Mouse (Mus musculus) T-helper 1 cell (primary cell): ENCODE data around the gene Adgrl3.

Experiments
- in situ Hi-C: fragments of 300-600 bp; cut with MboI, MseI; formaldehyde crosslinking; loops from one replicate; pipeline ENCODE4 v1.15.1; 2025; ENCODE audit warnings: high pct_unique_total_duplicates

Gene Adgrl3

DNA sequence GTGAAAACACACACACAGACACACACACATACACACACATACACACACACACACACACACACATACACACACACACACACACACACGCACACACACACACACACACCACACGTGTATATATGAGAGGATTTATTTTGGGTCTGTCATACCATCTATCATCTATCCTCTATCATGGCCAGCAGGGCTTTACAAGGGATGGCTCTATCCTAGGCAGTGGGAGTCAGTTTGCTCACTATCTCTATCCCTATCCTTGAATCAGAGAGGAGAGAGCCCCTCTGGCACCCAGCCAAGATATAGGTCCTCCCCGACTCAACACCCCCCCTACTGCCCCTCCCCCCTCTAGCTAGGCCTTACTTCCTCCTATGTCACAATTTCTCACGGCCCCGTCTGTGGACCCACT, 625.6 kb downstream of the Adgrl3 start:
- in situ Hi-C loops = no loop called here

GRCm38 (mm10) chr5:81653941-81654340, 634.0 kb downstream of the Adgrl3 start:
- in situ Hi-C loops = no loop called here

- in situ Hi-C loops = no loop called here
These were observed 641.9 kb downstream of the Adgrl3 start for GRCm38 (mm10) chr5:81661611-81662390.

- in situ Hi-C loops = no loop called here
These were observed 651.1 kb downstream of the Adgrl3 start for GRCm38 (mm10) chr5:81671025-81671424.

DNA sequence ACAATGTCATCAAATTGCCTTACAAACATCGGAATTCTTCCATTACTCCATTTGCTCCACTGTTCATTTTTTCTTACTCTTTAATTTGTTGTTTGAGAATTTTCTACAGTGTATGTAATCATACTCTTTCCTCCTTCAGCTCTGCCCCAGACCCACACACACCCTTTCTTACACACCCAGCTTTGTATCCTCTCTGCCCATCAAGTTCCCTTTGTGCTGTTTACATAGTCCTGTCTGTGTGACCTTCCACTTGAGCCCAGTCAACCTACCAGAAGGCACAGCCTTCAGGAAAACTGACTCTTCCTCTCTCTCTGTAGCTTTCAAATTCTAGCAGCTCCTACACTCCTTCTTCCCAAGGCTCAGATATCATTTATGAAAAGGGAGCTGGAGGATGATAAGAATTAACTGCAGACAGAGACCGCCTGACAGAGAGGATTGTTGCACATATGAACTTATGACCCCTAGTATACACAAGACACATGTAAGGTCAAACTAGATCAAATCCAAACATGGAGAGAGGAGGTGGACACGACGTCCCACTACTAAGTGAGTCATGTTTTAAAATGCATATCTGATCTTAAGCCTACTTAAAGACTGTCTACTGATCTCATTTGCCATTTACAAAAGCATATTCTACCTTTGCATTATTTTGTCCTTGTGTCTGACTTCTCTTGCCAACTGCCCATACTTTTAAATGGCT, 654.5 kb downstream of the Adgrl3 start:
- in situ Hi-C loops = no loop called here

- in situ Hi-C loops = no loop called here
These were observed 655.0 kb downstream of the Adgrl3 start for GRCm38 (mm10) chr5:81674975-81675371.

GRCm38 (mm10) chr5:81676896-81677295, 657.0 kb downstream of the Adgrl3 start:
- in situ Hi-C loops = no loop called here

- in situ Hi-C loops = no loop called here
These were observed 666.3 kb downstream of the Adgrl3 start for GRCm38 (mm10) chr5:81686206-81686605.

DNA sequence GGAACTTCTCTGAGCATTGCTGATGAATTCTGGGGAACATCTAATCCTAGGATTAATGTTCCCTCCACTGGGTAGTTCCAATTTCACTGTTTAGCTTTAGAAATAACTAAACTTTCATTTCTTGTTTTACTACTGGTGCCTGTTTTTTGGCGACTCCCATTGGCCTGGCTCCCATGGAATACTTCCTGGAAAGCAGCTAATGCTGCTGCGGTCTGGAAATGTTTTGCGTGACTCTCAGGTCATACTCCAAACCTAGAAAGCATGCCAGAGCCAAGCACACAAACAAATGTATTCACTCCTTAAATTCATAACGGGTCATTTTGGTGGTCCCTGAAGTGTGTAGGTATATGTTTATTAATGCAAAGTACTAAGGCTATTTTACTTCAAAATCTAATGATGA, 666.9 kb downstream of the Adgrl3 start:
- in situ Hi-C loops = no loop called here

DNA sequence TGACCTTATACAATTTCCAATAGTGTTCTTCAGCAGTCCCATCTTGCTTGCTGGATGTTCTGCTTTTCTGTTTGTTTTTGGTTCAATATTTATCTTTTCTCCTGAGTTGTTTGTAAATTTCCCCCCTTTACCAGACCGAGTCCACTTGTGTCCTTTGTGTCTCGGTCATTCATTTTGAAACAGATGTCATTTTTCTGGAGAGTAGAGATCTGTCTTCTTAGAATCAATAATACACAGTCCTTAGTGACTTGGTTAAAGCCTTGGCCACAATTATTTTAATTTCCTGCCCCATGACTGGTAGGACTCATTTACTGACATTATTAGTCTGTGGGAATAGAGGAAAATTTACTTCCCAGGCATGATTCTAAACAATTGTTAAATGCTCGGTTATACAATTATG, 709.7 kb downstream of the Adgrl3 start:
- in situ Hi-C loops = no loop called here

DNA sequence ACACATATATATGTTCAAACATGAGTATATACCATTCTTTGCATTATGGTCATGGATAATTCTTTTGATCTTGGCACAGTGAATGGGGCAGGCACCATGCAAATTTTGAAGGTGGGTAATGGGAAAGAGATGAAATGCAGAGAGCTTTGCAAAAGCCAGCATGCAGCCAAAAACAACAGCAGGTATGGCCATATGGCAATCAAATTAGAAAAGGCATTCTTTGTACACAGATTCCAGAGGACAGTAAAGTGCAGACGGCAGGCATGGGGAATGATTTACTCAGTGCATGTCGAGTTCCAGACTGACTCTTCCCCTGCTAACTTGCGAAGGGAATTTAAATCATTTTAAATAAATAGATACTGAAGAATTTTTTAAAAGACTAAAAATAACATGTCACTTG, 716.1 kb downstream of the Adgrl3 start:
- in situ Hi-C loops = no loop called here

DNA sequence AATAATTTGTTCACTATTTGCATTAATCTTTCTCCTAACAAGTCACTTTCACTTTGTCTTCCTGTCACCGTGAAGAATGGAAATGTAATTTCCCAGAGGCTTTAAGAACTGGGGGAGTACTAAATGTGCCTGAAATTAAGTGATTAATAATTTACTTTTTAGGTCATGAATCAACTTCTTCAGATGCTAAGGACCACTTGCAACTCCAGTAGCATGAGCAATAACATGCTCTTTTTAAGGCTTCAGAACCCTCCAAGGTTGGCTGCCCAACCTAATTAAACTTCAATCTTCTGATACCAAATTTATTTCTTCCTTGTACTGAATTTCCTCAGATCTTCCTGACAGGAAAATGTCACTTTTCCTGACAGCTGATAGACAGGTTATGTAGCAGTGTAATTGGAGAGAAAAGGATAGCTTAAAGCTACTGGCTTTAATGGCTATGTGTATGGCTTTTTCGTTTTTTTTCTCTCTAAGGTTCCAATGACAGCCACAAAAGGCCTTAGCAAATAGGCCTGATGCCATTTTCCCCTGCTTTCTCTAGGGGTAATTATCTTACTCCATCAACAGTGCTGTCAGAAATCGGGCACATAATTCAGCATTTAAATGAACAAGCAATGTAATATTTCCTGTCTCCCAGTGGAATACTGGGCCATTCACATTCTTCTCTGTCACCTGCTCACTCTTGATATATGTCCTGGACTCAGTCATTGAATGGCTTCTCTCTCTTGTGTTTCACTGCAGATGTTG, 718.5 kb downstream of the Adgrl3 start:
- in situ Hi-C loops = no loop called here

DNA sequence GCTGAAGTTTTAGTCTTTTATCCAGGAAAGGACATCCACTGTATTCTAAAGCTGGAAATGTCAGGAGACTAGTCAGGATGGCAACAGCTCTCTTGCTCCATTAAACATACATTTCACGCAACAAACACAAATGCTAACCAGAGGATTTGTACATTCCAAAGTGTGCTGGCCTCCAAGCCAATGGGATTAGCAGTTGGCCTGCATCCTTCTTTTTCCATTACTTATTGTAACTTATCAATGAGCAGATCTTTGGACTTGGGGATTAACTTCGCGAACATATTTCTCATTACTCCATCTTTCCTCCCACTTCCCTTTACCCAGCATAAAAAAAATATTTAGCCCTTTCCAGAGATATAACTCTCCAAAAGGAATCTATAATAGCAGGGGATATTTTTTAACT, 732.5 kb downstream of the Adgrl3 start:
- in situ Hi-C loops = no loop called here

DNA sequence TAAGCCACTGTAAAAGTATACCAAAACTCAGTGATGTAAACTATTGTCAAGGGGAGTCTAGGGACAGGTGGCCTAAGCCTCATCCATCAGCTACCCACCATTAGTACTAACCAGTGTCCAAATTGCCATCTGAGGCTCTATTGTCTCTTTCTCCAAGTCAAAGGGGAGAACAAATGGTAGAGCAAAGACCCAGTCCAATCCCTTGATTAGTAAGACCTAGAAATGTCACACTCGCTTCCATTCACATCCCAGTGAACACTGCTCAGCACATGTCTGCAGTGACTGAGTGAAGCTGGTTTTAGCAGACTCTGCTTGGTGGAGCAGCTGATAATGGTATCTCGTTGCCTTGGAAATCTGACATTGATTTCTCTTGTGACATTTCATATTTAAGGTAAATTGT, 735.8 kb downstream of the Adgrl3 start:
- in situ Hi-C loops = no loop called here

- in situ Hi-C loops = no loop called here
These were observed 737.3 kb downstream of the Adgrl3 start for GRCm38 (mm10) chr5:81757093-81757725.

DNA sequence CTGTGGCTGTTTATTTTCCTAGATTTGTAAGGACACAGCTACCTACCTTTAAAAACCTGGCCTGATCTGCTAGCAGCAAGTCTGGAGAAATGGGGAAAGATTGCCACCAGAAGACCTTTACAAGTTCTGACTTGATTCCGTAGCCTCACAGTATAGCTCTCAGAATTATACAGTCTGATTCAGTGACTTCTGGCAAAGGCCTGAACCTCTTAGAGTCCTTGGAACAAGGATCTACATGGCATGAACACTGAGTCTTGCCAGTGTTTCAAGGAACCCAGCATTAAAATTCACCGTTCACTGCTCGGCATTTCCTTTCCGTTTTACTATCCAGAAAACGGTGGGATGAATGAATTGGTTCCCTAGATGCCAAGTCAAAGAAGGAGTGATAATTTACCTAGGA, 756.3 kb downstream of the Adgrl3 start:
- in situ Hi-C loops = no loop called here

DNA sequence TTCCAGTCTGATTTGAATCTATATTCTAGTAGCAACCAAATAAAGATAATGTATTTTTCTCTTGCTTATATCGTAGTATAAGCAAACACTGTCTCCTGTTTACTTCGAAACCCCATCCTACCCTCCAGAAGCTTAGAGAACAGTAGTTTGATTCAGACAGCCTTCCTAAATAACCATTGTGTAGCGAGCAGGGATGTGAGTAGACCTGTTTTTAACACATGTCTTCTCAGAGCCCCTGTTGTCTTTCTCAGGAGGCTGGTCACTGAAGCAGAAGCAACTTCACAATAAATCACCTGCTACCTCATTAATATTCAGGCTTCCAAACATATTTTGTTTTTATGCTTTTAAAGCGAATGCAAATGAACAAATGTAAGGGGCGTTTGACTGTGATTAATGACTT, 756.8 kb downstream of the Adgrl3 start:
- in situ Hi-C loops = no loop called here

DNA sequence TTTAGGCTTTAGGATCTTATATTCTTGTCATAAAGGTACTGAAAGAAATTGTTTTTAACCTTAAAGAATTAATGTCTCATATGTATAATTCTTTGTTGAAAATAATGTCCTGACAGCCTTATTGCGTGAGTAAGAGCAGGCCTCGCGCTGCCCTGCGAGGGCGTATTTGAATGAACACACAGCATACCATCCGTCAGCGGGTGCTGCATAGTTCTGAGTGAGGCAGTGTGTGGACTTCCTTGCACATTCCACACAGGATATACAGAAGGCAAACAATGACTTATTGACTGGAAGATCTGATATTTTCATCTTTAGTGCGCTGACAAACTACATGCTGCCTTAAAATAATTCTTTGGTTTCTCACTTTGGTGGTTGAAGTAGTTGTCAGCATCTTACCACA, 764.8 kb downstream of the Adgrl3 start:
- in situ Hi-C loops = no loop called here

- in situ Hi-C loops = no loop called here
These were observed 770.8 kb downstream of the Adgrl3 start for GRCm38 (mm10) chr5:81790710-81791109.

- in situ Hi-C loops = no loop called here
These were observed 774.2 kb downstream of the Adgrl3 start for GRCm38 (mm10) chr5:81794125-81794524.

DNA sequence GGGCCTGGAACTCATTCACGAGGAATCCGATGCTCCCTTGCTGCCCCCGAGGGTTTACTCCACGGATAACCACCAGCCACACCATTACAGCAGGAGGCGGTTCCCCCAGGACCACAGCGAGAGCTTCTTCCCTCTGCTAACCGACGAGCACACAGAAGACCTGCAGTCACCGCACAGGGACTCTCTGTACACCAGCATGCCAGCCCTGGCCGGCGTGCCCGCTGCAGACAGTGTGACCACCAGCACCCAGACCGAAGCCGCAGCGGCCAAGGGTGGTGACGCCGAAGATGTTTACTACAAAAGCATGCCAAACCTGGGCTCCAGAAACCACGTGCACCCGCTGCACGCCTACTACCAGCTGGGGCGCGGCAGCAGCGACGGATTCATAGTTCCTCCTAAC, 774.7 kb downstream of the Adgrl3 start:
- in situ Hi-C loops = no loop called here

DNA sequence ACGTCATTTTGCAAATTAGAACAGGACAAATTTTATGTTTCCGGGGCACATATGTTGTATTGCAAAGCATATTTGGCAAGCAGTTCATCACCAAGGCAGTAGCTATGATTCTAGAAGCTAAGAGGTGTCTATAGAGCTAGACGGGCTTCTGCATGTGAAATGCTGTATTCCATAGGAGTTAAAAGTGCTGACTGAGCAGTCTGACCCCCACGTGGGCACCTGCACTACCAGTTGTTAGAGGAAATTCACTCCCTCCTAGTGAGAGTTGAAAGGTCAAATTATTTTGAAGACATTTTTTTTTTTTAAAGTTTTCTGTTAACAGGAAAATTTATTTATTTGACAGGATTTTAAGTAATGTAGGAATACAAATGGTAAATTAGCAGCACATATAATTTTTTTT, 776.2 kb downstream of the Adgrl3 start:
- in situ Hi-C loops = no loop called here
